Mouse (Mus musculus) lung, postnatal 14 days (tissue): ENCODE data around the gene Cpne5.

Experiments used
- DNase-seq: peaks from one replicate; pipeline ENCODE4 v3.0.0; 2021

The Cpne5 gene

GRCm38 (mm10) chr17:29165967-29166578 lies 71.9 kb downstream of the Cpne5 start:
- DNase-seq, result no peak

DNA sequence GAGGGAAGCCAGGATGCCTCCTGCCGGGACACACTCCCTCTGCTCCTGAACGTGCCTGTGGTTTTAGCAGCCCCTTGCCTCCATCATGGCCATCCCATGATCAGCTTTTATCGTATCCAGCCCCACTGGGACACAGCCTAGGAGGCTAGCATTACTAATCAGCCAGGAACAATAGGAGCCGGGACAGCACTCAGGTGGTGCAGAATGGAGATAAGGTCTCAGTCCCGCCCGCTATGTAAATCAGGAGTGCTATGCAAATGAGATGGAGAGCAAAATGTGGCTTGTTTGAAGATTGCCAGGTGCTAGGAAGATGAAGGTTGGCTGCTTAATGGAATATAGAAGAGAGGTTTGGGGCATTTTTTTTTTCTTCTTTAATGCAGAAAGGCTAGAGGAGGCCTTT lies 72.5 kb downstream of the Cpne5 start:
- no peak for DNase-seq

DNA sequence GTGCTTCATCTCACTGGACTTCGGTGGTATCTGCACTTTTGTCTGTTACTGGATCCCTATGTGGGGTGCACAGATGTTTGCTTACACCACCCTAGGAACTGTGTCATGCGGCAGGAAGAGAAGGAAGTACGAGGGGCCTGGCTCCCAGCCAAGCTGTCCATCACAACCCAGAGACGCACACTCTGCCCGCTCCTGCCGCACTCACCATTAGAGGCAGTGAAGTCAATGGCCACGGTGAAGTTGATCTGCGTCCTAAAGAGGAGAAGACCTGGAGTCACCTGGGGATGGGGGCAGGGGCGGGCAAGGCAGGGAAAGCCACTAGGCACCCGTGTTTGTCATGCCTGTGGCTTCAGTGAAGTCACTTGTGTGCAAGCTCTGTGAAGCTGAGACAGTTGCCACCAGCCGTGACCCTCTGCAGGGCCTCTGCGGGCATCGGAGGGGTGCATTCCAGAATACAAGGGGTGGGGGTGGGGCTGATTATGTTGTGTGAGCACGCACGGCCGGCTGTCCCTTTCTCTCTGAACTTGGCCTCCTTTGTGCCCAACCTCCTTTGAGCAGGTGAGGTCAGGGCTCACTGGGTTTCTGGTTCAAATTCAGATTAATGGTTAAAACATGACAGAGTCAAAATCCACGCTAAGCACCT lies 73.4 kb downstream of the Cpne5 start:
- DNase-seq, result peak; percentile 68

DNA sequence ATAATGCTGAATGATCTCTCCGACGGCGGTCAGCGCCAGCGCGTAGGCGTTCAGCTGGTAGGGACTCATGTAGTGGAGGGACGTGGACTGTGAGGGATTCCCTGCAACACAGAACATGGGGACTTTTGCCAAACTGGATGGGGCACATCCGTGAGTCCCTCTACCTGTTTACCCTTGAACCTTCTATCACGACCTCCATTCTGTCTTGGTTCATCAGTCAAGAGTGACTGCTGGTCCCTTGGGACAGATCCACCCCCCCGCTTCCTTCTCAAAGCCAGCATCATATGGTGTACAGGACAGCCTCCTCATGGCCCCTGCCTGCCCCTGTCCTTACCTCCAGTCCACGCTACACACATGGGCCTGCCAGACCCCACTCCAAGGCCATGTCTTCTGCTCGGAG lies 75.6 kb downstream of the Cpne5 start:
- DNase-seq, result no peak

DNA sequence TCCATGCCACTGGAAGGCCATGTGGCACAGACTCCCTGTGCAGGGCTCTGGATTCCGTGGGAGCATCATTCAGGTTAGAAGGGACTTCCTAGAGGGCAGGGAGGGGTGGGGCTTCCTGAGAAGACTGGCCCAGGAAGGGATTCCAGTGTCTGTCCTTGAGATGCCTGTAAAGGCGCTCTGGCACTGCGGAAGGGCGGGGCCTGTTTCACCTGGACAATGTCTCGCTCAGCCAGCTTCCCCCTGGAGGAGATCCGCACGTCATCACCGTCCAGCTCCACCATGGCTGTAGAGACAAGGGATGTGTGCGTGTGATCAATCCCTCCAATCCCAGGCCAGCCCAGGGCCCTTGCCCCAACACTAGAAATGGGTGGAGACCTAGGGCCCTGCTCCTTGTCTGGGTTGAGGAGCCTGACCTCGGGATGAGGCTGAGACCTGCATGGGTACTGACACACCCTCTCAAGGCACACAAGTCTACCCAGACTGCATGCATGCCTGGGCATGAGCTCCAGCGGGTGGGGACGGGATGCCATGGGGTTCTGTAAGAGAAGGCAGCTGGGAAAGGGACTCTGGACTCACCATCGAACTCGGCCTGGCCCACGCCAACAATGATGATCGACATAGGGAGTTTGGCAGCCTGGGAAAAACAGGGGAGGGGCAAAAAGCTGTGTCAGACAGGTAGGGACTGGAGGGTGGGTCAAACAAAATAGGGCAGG lies 78.1 kb downstream of the Cpne5 start:
- DNase-seq, result no peak

GRCm38 (mm10) chr17:29159320-29159719 lies 78.6 kb downstream of the Cpne5 start:
- no peak for DNase-seq

GRCm38 (mm10) chr17:29158899-29159298 lies 79.1 kb downstream of the Cpne5 start:
- no peak for DNase-seq

- no peak for DNase-seq
These were observed 81.1 kb downstream of the Cpne5 start for GRCm38 (mm10) chr17:29156866-29157265.

- no peak for DNase-seq
These were observed 81.6 kb downstream of the Cpne5 start for GRCm38 (mm10) chr17:29156396-29156795.

DNA sequence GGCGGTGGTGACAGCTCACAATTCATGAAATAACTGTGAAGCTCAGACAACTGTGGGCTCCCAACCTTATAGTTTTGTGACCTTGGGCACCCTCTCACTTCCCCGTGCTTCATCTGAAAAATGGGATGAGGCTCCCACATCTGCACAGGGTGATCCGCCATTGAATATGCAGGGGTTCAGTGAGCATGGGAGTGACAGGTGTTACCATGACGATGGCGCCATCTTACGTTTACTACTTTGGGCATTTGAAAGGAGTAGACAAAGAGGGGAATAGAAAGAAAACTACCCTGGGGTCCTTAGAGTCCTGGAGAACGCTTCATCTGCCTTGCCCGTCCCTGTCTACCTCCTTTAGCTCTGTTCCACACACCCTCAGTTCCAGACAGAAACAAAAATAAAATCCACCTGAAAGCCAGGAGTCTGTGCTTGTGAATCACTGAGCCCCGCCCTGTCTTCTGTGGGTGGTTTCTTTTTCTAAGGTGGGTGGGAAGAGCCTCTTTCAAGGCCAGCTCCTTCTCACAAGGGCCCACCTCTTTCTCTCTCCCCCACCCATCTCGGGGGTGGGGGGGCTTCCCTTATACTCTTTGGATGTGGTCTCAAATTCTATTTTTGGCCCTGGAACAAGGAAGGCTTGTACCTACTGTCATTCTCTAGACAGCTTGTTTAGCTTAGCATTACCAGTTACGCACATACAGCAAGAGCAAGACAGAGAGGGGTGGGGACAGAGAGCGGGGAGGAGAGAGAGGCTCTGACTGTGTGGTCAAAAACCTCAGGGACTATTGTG lies 82.4 kb downstream of the Cpne5 start:
- no peak for DNase-seq

GRCm38 (mm10) chr17:29154247-29154646 lies 83.7 kb downstream of the Cpne5 start:
- DNase-seq, result no peak

DNA sequence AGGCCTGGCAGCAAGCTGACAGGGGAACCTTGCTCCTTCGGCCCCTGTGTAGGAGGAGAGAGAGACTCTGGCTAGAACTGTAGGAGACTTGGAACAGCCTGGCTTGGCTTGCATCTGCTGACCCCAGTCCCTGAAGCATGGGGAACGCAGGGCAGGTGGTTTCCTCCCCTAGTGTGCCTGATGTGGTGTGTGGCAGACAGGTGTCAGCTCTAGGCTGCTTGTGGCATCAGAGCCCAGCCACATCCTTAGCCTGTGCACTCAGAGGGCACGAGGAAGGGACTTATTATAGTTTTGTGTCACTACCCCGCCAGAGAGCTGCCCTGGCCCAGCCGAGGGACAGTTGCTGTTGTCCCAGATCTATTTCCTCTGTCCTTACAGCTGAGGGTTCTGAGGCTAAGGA lies 85.4 kb downstream of the Cpne5 start:
- no peak for DNase-seq

- no peak for DNase-seq
These were observed 88.2 kb downstream of the Cpne5 start for GRCm38 (mm10) chr17:29149766-29150165.

GRCm38 (mm10) chr17:29147773-29148172 lies 90.2 kb downstream of the Cpne5 start:
- DNase-seq, result no peak

GRCm38 (mm10) chr17:29147273-29147672 lies 90.7 kb downstream of the Cpne5 start:
- DNase-seq, result no peak

GRCm38 (mm10) chr17:29145101-29145500 lies 92.9 kb downstream of the Cpne5 start:
- DNase-seq, result no peak

DNA sequence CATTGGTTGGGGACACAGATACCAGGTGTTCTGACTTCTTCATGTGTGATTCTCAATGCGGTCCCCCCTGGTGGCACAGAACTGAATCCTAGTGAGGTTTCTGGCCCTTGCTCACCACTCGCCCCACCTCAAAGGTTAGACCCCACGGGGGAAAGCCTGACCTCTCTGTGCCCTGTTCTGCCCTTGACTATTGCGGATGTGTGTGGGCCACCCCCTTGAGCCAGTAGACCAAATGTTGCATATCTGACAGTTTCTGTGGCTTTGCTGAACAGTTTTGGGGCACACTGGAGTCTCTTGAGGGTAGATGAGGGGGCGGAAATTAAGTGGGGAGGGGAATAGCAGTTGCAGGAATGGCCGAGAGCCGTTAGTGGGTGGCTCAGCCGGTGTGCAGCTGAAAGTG lies 94.7 kb downstream of the Cpne5 start:
- DNase-seq, result no peak

- DNase-seq, result no peak
These were observed 96.4 kb downstream of the Cpne5 start for GRCm38 (mm10) chr17:29141577-29141976.

DNA sequence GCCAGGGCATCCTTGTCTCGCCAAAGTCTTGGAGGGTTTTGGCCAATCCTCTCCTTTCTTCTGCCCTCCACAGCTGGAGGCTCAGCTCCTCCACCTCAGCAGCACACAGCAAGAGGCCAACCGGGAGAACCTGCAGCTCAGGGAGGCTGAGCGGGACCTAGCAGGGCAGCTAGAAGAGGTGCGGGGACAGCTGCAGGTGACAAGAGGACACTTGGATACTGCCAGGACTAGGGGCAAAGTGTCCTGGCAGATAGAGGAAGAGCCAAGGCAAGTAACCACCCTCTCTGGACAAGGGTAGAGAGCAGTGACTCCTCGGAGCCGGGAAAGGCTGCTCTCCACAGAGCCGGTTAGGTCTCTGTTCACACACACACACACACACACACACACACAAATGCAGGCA lies 100.1 kb downstream of the Cpne5 start:
- no peak for DNase-seq

- DNase-seq, result peak; percentile 75
These were observed 101.7 kb downstream of the Cpne5 start for GRCm38 (mm10) chr17:29136236-29136635.

- DNase-seq, result no peak
These were observed 102.9 kb downstream of the Cpne5 start for GRCm38 (mm10) chr17:29135066-29135465.

DNA sequence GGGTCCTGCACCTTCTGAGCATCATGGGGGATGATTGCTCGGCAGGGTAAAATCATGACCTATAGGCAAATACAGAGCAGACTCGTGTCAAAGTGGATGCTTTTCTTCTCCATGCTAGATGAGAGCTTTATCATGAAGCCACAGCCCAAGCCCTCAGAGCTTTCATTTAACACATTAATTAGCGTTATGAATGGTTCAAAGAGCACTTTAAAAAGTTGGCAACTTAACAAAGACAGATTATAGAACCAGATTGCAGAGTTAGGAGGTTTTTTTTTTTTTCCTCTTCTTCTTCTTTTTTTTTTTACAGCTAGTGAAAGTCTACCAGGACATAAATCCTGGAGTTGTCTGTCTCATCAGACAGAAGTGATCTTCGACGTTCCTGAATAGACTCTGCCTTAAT lies 108.6 kb downstream of the Cpne5 start:
- no peak for DNase-seq

DNA sequence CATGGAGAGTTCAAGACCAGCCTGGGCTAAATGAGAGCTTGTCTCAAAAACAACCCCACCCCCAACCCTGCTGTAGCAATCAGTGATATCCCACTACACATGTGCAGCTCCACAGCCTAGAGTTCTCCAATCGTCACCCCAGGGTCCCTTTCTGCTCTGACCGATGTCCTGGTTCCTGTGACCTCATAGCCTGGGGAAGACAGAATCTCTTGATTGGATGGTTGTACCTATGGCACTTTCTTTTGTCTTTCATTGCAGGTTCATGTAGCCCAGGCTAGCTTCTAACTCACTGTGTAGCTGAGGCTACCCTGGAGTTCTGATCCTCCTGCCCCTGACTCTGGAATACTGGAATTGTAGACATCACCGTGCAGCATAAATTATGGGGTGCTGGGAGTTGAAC lies 111.4 kb downstream of the Cpne5 start:
- no peak for DNase-seq
